Mouse (Mus musculus) liver, adult 2 months (tissue): ENCODE measurements around the gene Serinc5.

ENCODE experiments used
- CTCF ChIP-seq: fragments of 200-500 bp; IDR thresholded peaks from 2 replicates; pipeline ENCODE4 v1.5.1; 2011; ENCODE audit warnings: low read depth, low read length, control low read depth
- POLR2A ChIP-seq: fragments of 200-500 bp; IDR thresholded peaks from 2 replicates; pipeline ENCODE4 v1.6.1; 2011; ENCODE audit warnings: low read length, control low read depth; ENCODE audit not compliant: insufficient read depth; ENCODE audit errors: extremely low read depth

DNA sequence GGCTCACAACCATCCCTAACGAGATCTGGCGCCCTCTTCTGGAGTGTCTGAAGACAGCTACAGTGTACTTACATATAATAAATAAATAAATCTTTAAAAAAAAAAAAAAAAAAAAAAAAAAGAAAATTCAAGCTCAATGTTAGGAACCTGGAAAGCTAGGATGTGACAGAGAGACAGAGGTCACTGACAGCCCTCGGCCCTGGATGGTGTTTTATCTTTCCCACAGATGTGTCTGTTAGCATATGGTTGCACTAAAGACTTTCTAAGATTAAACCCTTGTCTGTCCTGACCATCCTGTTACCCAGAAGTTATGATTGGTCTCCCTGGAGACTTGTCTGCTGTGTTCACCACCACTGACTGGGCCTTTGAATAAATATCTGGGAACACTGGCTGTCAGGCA, 33.3 kb downstream of the Serinc5 start:
- no peak for TF ChIP-seq CTCF
- no peak for TF ChIP-seq POLR2A
